Mouse (Mus musculus): ENCODE measurements around the gene Tmem210. TPM values are rescaled to one million over a fixed set of nuclear protein-coding genes. Genes with fewer than 3 reads are reported as not detected.
"Not testable (repeated sequence)": the region's sequence is repeated elsewhere in the genome, so short reads cannot be mapped to it uniquely, and the experiment has no call there.

Gene Tmem210
- total and polyA plus RNA-seq, 2 experiments from 2014 or later, result not detected

GRCm38 (mm10) chr2:25243342-25243741 lies 44.6 kb upstream of the Tmem210 start:
- peaks cover 5% of the 10 kb centered on the region; the same call in 1 of the 2 replicates for H3K36me3 ChIP-seq (ENCODE audit: insufficient read depth, low read length)
- peak overlapping the region; percentile 73; the same call in 1 of the 2 replicates for H3K9ac ChIP-seq (replicated peaks; ENCODE audit: low read length)
- WGBS, result 78% methylated on average over 8 of the region's 8 CpGs
- TF ChIP-seq CTCF (IDR thresholded peaks at IDR 0.05; ENCODE audit: low read depth), result no peak
- peak overlapping the region; percentile 56 for H3K4me3 ChIP-seq (ENCODE audit: low read length)
- H3K27me3 ChIP-seq (ENCODE audit: insufficient read depth, low read length), result no peaks in the 10 kb centered on the region
- H3K27ac ChIP-seq, result no peak overlapping the region
- H3K4me2 ChIP-seq (ENCODE audit: low read depth, low read length), result peak overlapping the region; percentile 88
- no peak for DNase-seq (ENCODE audit: low spot score)
- no peak for ATAC-seq
- no peaks in the 10 kb centered on the region for H3K9me3 ChIP-seq (ENCODE audit: low read length)
- H3K4me1 ChIP-seq (ENCODE audit: insufficient read depth, low read length), result peaks cover 12% of the 10 kb centered on the region

- no peak overlapping the region for H3K9ac ChIP-seq (replicated peaks; ENCODE audit: low read length)
- DNase-seq (ENCODE audit: low spot score), result no peak
- no peak for TF ChIP-seq CTCF (IDR thresholded peaks at IDR 0.05; ENCODE audit: low read depth)
- no peak for ATAC-seq
- no peak overlapping the region for H3K4me2 ChIP-seq (ENCODE audit: low read depth, low read length)
- H3K36me3 ChIP-seq (ENCODE audit: insufficient read depth, low read length), result peaks cover 5% of the 10 kb centered on the region; the same call in 1 of the 2 replicates
- H3K4me3 ChIP-seq (ENCODE audit: low read length), result no peak overlapping the region
- H3K27ac ChIP-seq, result no peak overlapping the region
- WGBS, result 91% methylated on average over 4 of the region's 4 CpGs
- H3K27me3 ChIP-seq (ENCODE audit: insufficient read depth, low read length), result no peaks in the 10 kb centered on the region
- H3K9me3 ChIP-seq (ENCODE audit: low read length), result no peaks in the 10 kb centered on the region
- peaks cover 12% of the 10 kb centered on the region for H3K4me1 ChIP-seq (ENCODE audit: insufficient read depth, low read length)
These were observed 43.8 kb upstream of the Tmem210 start for GRCm38 (mm10) chr2:25244144-25244543.

GRCm38 (mm10) chr2:25246183-25247072 lies 41.5 kb upstream of the Tmem210 start, which contains the start of gene AL732309.1:
TSS of gene AL732309.1 (minus strand) at chr2:25246863.
- H3K4me3 ChIP-seq (ENCODE audit: low read length), result no peak within 1 kb of the TSS
- no peak for TF ChIP-seq CTCF (IDR thresholded peaks at IDR 0.05; ENCODE audit: low read depth)
- no peak for ATAC-seq
- H3K4me1 ChIP-seq (ENCODE audit: insufficient read depth, low read length), result peaks cover 7% of the 10 kb centered on the region
- WGBS, result 92% methylated on average over 10 of the region's 10 CpGs
- no peak within 1 kb of the TSS for H3K9ac ChIP-seq (replicated peaks; ENCODE audit: low read length)
- H3K27ac ChIP-seq, result no peak within 1 kb of the TSS
- DNase-seq (ENCODE audit: low spot score), result no peak
- peaks cover 13% of the 10 kb centered on the region; the same call in 1 of the 2 replicates for H3K36me3 ChIP-seq (ENCODE audit: insufficient read depth, low read length)
- H3K4me2 ChIP-seq (ENCODE audit: low read depth, low read length), result no peak within 1 kb of the TSS
- H3K27me3 ChIP-seq (ENCODE audit: insufficient read depth, low read length), result no peaks in the 10 kb centered on the region
- H3K9me3 ChIP-seq (ENCODE audit: low read length), result no peaks in the 10 kb centered on the region

- 85% methylated on average over 1 of the region's 1 CpGs for WGBS
These were observed 35.6 kb upstream of the Tmem210 start for GRCm38 (mm10) chr2:25252331-25252730.

GRCm38 (mm10) chr2:25255284-25255779 lies 32.6 kb upstream of the Tmem210 start, which contains the start of gene Tmem203:
TSS of gene Tmem203 (plus strand) at chr2:25255439.
- H3K4me1 ChIP-seq (ENCODE audit: insufficient read depth, low read length), result peaks cover 13% of the 10 kb centered on the region
- H3K36me3 ChIP-seq (ENCODE audit: insufficient read depth, low read length), result peaks cover 10% of the 10 kb centered on the region; the same call in 1 of the 2 replicates
- ATAC-seq (peak; percentile 91), DNase-seq (ENCODE audit: low spot score) (peak; percentile 94)
- no peak for TF ChIP-seq CTCF (IDR thresholded peaks at IDR 0.05; ENCODE audit: low read depth)
- H3K27ac ChIP-seq, result peak within 1 kb of the TSS; percentile 84
- peak within 1 kb of the TSS; percentile 89 for H3K4me3 ChIP-seq (ENCODE audit: low read length)
- peak within 1 kb of the TSS; percentile 79 for H3K9ac ChIP-seq (replicated peaks; ENCODE audit: low read length)
- no peaks in the 10 kb centered on the region for H3K27me3 ChIP-seq (ENCODE audit: insufficient read depth, low read length)
- H3K4me2 ChIP-seq (ENCODE audit: low read depth, low read length), result peak within 1 kb of the TSS; percentile 76
- no peaks in the 10 kb centered on the region for H3K9me3 ChIP-seq (ENCODE audit: low read length)
- WGBS, result 0% methylated on average over 39 of the region's 39 CpGs

More at GRCm38 (mm10) chr2:25252331-25252730, 35.6 kb upstream of the Tmem210 start:
- no peak overlapping the region for H3K4me2 ChIP-seq (ENCODE audit: low read depth, low read length)
- no peak for ATAC-seq
- peaks cover 13% of the 10 kb centered on the region for H3K4me1 ChIP-seq (ENCODE audit: insufficient read depth, low read length)
- peaks cover 10% of the 10 kb centered on the region; the same call in 1 of the 2 replicates for H3K36me3 ChIP-seq (ENCODE audit: insufficient read depth, low read length)
- no peaks in the 10 kb centered on the region for H3K27me3 ChIP-seq (ENCODE audit: insufficient read depth, low read length)
- DNase-seq (ENCODE audit: low spot score), result no peak
- H3K9ac ChIP-seq (replicated peaks; ENCODE audit: low read length), result no peak overlapping the region
- TF ChIP-seq CTCF (IDR thresholded peaks at IDR 0.05; ENCODE audit: low read depth), result peak; percentile 54
- no peaks in the 10 kb centered on the region for H3K9me3 ChIP-seq (ENCODE audit: low read length)
- H3K4me3 ChIP-seq (ENCODE audit: low read length), result no peak overlapping the region
- no peak overlapping the region for H3K27ac ChIP-seq

- Histone ChIP-seq H3K4me3 (ENCODE audit: low read length) (peak overlapping the region; percentile 89), H3K4me2 (ENCODE audit: low read depth, low read length) (peak overlapping the region; percentile 76), H3K9ac (replicated peaks; ENCODE audit: low read length) (peak overlapping the region; percentile 79), H3K4me1 (ENCODE audit: insufficient read depth, low read length) (peaks cover 13% of the 10 kb centered on the region)
- H3K9me3 ChIP-seq (ENCODE audit: low read length); H3K27me3 ChIP-seq (ENCODE audit: insufficient read depth, low read length); H3K36me3 ChIP-seq (ENCODE audit: insufficient read depth, low read length); ATAC-seq; DNase-seq (ENCODE audit: low spot score); H3K27ac ChIP-seq: not testable (repeated sequence)
- TF ChIP-seq CTCF (IDR thresholded peaks at IDR 0.05; ENCODE audit: low read depth), result peak; percentile 44
- WGBS, result 57% methylated on average over 11 of the region's 12 CpGs
These were observed 31.4 kb upstream of the Tmem210 start for GRCm38 (mm10) chr2:25256443-25257109.

- not testable (repeated sequence) for H3K36me3 ChIP-seq (ENCODE audit: insufficient read depth, low read length); H3K4me3 ChIP-seq (ENCODE audit: low read length); H3K4me2 ChIP-seq (ENCODE audit: low read depth, low read length); H3K9ac ChIP-seq (replicated peaks; ENCODE audit: low read length); H3K9me3 ChIP-seq (ENCODE audit: low read length); ATAC-seq; H3K27me3 ChIP-seq (ENCODE audit: insufficient read depth, low read length); H3K27ac ChIP-seq; DNase-seq (ENCODE audit: low spot score)
- H3K4me1 ChIP-seq (ENCODE audit: insufficient read depth, low read length), result peaks cover 13% of the 10 kb centered on the region
- 87% methylated on average over 5 of the region's 5 CpGs for whole genome bisulfite sequencing
These were observed 30.7 kb upstream of the Tmem210 start for GRCm38 (mm10) chr2:25257250-25257649.
